Mouse (Mus musculus) small intestine, adult 10 weeks (tissue): ENCODE data around the gene Abca13. TPM values are rescaled to one million over a fixed set of nuclear protein-coding genes. Genes with fewer than 3 reads are reported as not detected.

Experiments
- polyA plus RNA-seq: library from polyadenylated mRNA; stranded (reverse); fragments of 350-450 nt; fragmentation: Illumina TruSeq; extraction: RNeasy Lipid Tissue Mini Kit (QIAGEN cat#74804); gene quantifications from one replicate; pipeline ENCODE4 v1.2.3, GENCODE M21; 2014; ENCODE audit warnings: low replicate concordance

Abca13 gene
- 0.11 TPM for polyA plus RNA-seq

GRCm38 (mm10) chr11:9191555-9192131, at the start of gene Abca13:
Abca13 (plus strand) TSS chr11:9191942.

Other genes starting within 250 kb of the Abca13 start
- gene Pkd1l1, start 218.7 kb upstream of the Abca13 start, polyA plus RNA-seq, result not detected
- 6.6 TPM for gene Hus1, start 180.8 kb upstream of the Abca13 start, polyA plus RNA-seq
- gene Gm11992, start 143.3 kb upstream of the Abca13 start, polyA plus RNA-seq, result 1.3 TPM
- gene Sun3, start 143.0 kb upstream of the Abca13 start, polyA plus RNA-seq, result 1.5 TPM
- gene Upp1, start 73.8 kb upstream of the Abca13 start, polyA plus RNA-seq, result 98.6 TPM